27 mouse cellular contexts compared by ENCODE assay signal in the genomic region with DNA sequence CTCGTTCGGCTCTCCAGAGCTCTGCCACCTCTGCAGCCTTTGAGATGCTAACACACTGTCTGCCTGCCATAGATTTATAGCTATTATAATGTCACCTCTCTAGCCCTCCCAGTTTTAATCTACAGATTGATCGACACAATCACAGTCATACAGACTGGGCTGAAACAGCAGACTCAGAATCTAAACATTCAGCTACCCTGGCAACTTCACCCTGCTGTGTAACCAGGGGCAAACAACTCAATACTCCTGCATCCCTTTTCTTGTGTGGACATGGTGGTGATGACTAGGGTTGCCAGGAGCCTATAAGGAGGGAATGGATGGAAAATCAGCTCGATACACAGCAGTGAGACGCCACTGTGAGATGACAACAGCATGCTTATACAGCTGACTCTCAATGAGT. TPM values are rescaled to one million over a fixed set of nuclear protein-coding genes. Genes with fewer than 3 reads are reported as not detected.
DNase-seq lines count a peak whose midpoint lies in the region; ATAC-seq and TF ChIP-seq lines count a peak whose summit lies in the region.
"Had no signal": no experiment of that assay in that cellular context is flagged by ENCODE, and none has a peak within 500 bp of the region (broad histone marks: within the 10 kb centered on the region; RNA-seq: fewer than 3 reads in every experiment).

No protein-coding gene starts in this region.

- 29% methylated on average over 5 of the region's 5 CpGs for WGBS in hindbrain, embryonic 14.5 days
- 31% methylated on average over 5 of the region's 5 CpGs for WGBS in midbrain, embryonic 14.5 days
- 45% methylated on average over 5 of the region's 5 CpGs for whole genome bisulfite sequencing in liver, embryonic 12.5 days (ENCODE audit: insufficient replicate concordance)

- no peak overlapping the region for H3K4me3 ChIP-seq in hindbrain, embryonic 14.5 days (replicated peaks; ENCODE audit: low read length)
- no peak overlapping the region for H3K4me3 ChIP-seq in midbrain, embryonic 14.5 days (replicated peaks; ENCODE audit: low read depth, low read length)
- H3K4me3 ChIP-seq in liver, embryonic 12.5 days = no peak overlapping the region
- H3K4me3 ChIP-seq: embryonic facial prominence, embryonic 10.5 days; forebrain, embryonic 15.5 days; heart, embryonic 15.5 days; limb, embryonic 12.5 days; liver, embryonic 13.5 days; megakaryocyte, embryonic 14.5 days had no signal

- TF ChIP-seq CTCF in brain, embryonic 14.5 days (IDR thresholded peaks at IDR 0.05; ENCODE audit: borderline replicate concordance, extremely low read depth, insufficient read depth, insufficient read length) = no peak

- TF ChIP-seq POLR2A in brain, embryonic 14.5 days (IDR thresholded peaks at IDR 0.05; ENCODE audit: borderline replicate concordance, extremely low read depth, insufficient read depth, insufficient read length, poor library complexity, severe bottlenecking) = no peak

- H3K4me1 ChIP-seq in hindbrain, embryonic 14.5 days (replicated peaks; ENCODE audit: control insufficient read depth, insufficient read depth, low read length) = no peaks in the 10 kb centered on the region
- no peaks in the 10 kb centered on the region for H3K4me1 ChIP-seq in midbrain, embryonic 14.5 days (ENCODE audit: control insufficient read depth, insufficient read depth, low read length)
- H3K4me1 ChIP-seq in liver, embryonic 12.5 days = no peaks in the 10 kb centered on the region
- H3K4me1 ChIP-seq: embryonic facial prominence, embryonic 10.5 days; forebrain, embryonic 15.5 days; heart, embryonic 15.5 days; limb, embryonic 12.5 days; liver, embryonic 13.5 days; megakaryocyte, embryonic 14.5 days had no signal

- DNase-seq in brain, embryonic 14.5 days (ENCODE audit: low read depth) = peak; percentile 42
- peak; percentile 30 for DNase-seq in embryo, embryonic 11 days
- peak; percentile 44 for DNase-seq in hindbrain, embryonic 14.5 days (ENCODE audit: low spot score)
- peak; percentile 12 for DNase-seq in midbrain, embryonic 14.5 days
- DNase-seq in left cerebral cortex, adult 8-10 months (ENCODE audit: low spot score in 2 of 2) = no peak
- DNase-seq in heart, adult 18-20 months = no peak
- no peak for DNase-seq in heart, adult 11 months
- DNase-seq: adrenal gland, adult 2 months; B cell, adult 2 months; cerebellum, adult 11-12 months; cerebellum, postnatal 14 days; gastrocnemius, postnatal 14 days; heart, postnatal 36 days; kidney, adult 2 months; liver, embryonic 13.5 days; lung, adult 2 months; retina, postnatal 1 day; right cerebral cortex, postnatal 25 days had no signal

- no peaks in the 10 kb centered on the region for H3K27me3 ChIP-seq in hindbrain, embryonic 14.5 days (ENCODE audit: control insufficient read depth, insufficient read depth, low read length)
- H3K27me3 ChIP-seq in midbrain, embryonic 14.5 days (ENCODE audit: control insufficient read depth, insufficient read depth, low read length) = no peaks in the 10 kb centered on the region
- no peaks in the 10 kb centered on the region for H3K27me3 ChIP-seq in liver, embryonic 12.5 days (replicated peaks)
- H3K27me3 ChIP-seq: forebrain, embryonic 15.5 days; heart, embryonic 15.5 days; limb, embryonic 12.5 days; liver, embryonic 13.5 days; megakaryocyte, embryonic 14.5 days had no signal

- no peak overlapping the region for H3K27ac ChIP-seq in hindbrain, embryonic 14.5 days
- H3K27ac ChIP-seq in midbrain, embryonic 14.5 days (replicated peaks; ENCODE audit: low read depth, low read length) = no peak overlapping the region
- no peak overlapping the region for H3K27ac ChIP-seq in liver, embryonic 12.5 days
- H3K27ac ChIP-seq: embryonic facial prominence, embryonic 10.5 days; forebrain, embryonic 15.5 days; heart, embryonic 15.5 days; kidney, postnatal 0 days; limb, embryonic 12.5 days; liver, embryonic 13.5 days had no signal

- H3K9ac ChIP-seq in hindbrain, embryonic 14.5 days = no peak overlapping the region
- H3K9ac ChIP-seq in midbrain, embryonic 14.5 days (replicated peaks; ENCODE audit: low read length) = no peak overlapping the region
- H3K9ac ChIP-seq in liver, embryonic 12.5 days = no peak overlapping the region
- H3K9ac ChIP-seq: forebrain, embryonic 15.5 days; heart, embryonic 15.5 days; limb, embryonic 12.5 days; liver, embryonic 13.5 days had no signal

- peak; percentile 43; the same call in 1 of the 2 replicates for ATAC-seq in hindbrain, embryonic 14.5 days (ENCODE audit: low FRiP score)
- ATAC-seq in midbrain, embryonic 14.5 days (ENCODE audit: low FRiP score, low TSS enrichment) = no peak
- no peak for ATAC-seq in liver, embryonic 12.5 days
- ATAC-seq: forebrain, embryonic 15.5 days had no signal

- H3K9me3 ChIP-seq in hindbrain, embryonic 14.5 days (ENCODE audit: control insufficient read depth, low read length) = no peaks in the 10 kb centered on the region
- no peaks in the 10 kb centered on the region for H3K9me3 ChIP-seq in midbrain, embryonic 14.5 days (ENCODE audit: control insufficient read depth, low read length)
- no peaks in the 10 kb centered on the region for H3K9me3 ChIP-seq in liver, embryonic 12.5 days (replicated peaks)
- H3K9me3 ChIP-seq: embryonic facial prominence, embryonic 10.5 days; forebrain, embryonic 15.5 days; G1E; heart, embryonic 15.5 days; limb, embryonic 12.5 days; liver, embryonic 13.5 days had no signal

- H3K4me2 ChIP-seq in hindbrain, embryonic 14.5 days (replicated peaks) = no peak overlapping the region
- H3K4me2 ChIP-seq in midbrain, embryonic 14.5 days (ENCODE audit: low read length) = no peak overlapping the region
- no peak overlapping the region for H3K4me2 ChIP-seq in liver, embryonic 12.5 days
- H3K4me2 ChIP-seq: forebrain, embryonic 15.5 days; heart, embryonic 15.5 days; limb, embryonic 12.5 days; liver, embryonic 13.5 days had no signal

- no peaks in the 10 kb centered on the region for H3K36me3 ChIP-seq in hindbrain, embryonic 14.5 days (replicated peaks; ENCODE audit: control insufficient read depth, insufficient read depth)
- H3K36me3 ChIP-seq in midbrain, embryonic 14.5 days (ENCODE audit: control insufficient read depth, insufficient read depth, low read length) = no peaks in the 10 kb centered on the region
- no peaks in the 10 kb centered on the region for H3K36me3 ChIP-seq in liver, embryonic 12.5 days
- H3K36me3 ChIP-seq: embryonic facial prominence, embryonic 10.5 days; forebrain, embryonic 15.5 days; G1E; heart, embryonic 15.5 days; limb, embryonic 12.5 days; liver, embryonic 13.5 days had no signal

RNA-seq across cellular contexts. Expression of a gene that starts 24.3 kb away (rescaled TPM):
- 25.9 and 34.3 TPM in 2 replicates for polyA plus RNA-seq in brain, embryonic 14.5 days (2012; rRNA removed)
- 15.8 and 16.1 TPM in 2 replicates for polyA plus RNA-seq in hindbrain, embryonic 14.5 days (2014; fragmentation: Nextera tagmentation; extraction: Ambion mirVana)
- polyA plus RNA-seq in midbrain, embryonic 14.5 days (2014; fragmentation: Nextera tagmentation; extraction: Ambion mirVana) = 7.9 and 9.9 TPM in 2 replicates
- 10 to 100 TPM; 43.0 to 54.1 (median 47.7) TPM for total RNA-seq in left cerebral cortex, adult 8-10 months (2022)
- total RNA-seq in heart, adult 18-20 months (2021) = not detected
- polyA plus RNA-seq in liver, embryonic 12.5 days (2016; fragmentation: Nextera tagmentation; extraction: Ambion mirVana) = not detected in 2 replicates
- total RNA-seq: CH12.LX; heart, postnatal 36 days had no signal
- polyA plus RNA-seq: G1E; liver, embryonic 13.5 days had no signal

Comparison
In these comparisons a context has a peak if more than half of its experiments do, and no peak if none do; other contexts are left out.
1. DNase-seq: peak in brain, embryonic 14.5 days (single experiment), embryo, embryonic 11 days (single experiment), hindbrain, embryonic 14.5 days (single experiment) and midbrain, embryonic 14.5 days (single experiment); none in left cerebral cortex, adult 8-10 months (0 of 2), heart, adult 18-20 months (0 of 2) and heart, adult 11 months (single experiment).